Mouse (Mus musculus) lung, embryonic 16.5 days (tissue): ENCODE measurements around the gene Pex16. TPM values are rescaled to one million over a fixed set of nuclear protein-coding genes. Genes with fewer than 3 reads are reported as not detected.
"Not testable (repeated sequence)": the region's sequence is repeated elsewhere in the genome, so short reads cannot be mapped to it uniquely, and the experiment has no call there.

Experiments used
- ATAC-seq: fragments of 200-750 bp; cut with Nextera tagmentation; 2 replicates; pipeline ENCODE4 v1.8.0; 2017; ENCODE audit warnings: low read depth, mild to moderate bottlenecking, moderate library complexity
- H3K27ac ChIP-seq: fragments of 300-500 bp; sonication (generic); 2 replicates; pipeline ENCODE4 v1.5.1; 2014; ENCODE audit warnings: mild to moderate bottlenecking, control low read depth, low read length
- H3K27me3 ChIP-seq: fragments of 300-500 bp; sonication (generic); 2 replicates; pipeline ENCODE4 v1.6.1; 2014; ENCODE audit warnings: low read depth, low read length, mixed read lengths; ENCODE audit not compliant: control insufficient read depth, insufficient read depth
- H3K36me3 ChIP-seq: fragments of 300-500 bp; sonication (generic); 2 replicates; pipeline ENCODE4 v1.6.1; 2014; ENCODE audit warnings: low read length; ENCODE audit not compliant: control insufficient read depth, insufficient read depth
- H3K4me1 ChIP-seq: fragments of 300-500 bp; sonication (generic); replicated peaks from 2 replicates; pipeline ENCODE4 v1.6.1; 2014; ENCODE audit warnings: low read length, mixed read lengths; ENCODE audit not compliant: control insufficient read depth, insufficient read depth
- H3K4me2 ChIP-seq: fragments of 300-500 bp; sonication (generic); 2 replicates; pipeline ENCODE4 v1.6.1; 2014; ENCODE audit warnings: low read depth, low read length, control low read depth
- H3K4me3 ChIP-seq: fragments of 300-500 bp; sonication (generic); 2 replicates; pipeline ENCODE4 v1.5.1; 2014; ENCODE audit warnings: mild to moderate bottlenecking, low read length, control low read depth
- H3K9ac ChIP-seq: fragments of 300-500 bp; sonication (generic); 2 replicates; pipeline ENCODE4 v1.6.1; 2014; ENCODE audit warnings: low read length, control low read depth
- H3K9me3 ChIP-seq: fragments of 300-500 bp; sonication (generic); 2 replicates; pipeline ENCODE4 v1.6.1; 2016; ENCODE audit warnings: low read length; ENCODE audit not compliant: control insufficient read depth
- WGBS: fragments of 180-500 bp; shearing (Covaris S2); extraction: QIAGEN DNeasy Blood & Tissue Kit; methylation state at CpG from one replicate; pipeline ENCODE4 v1.1.7; 2014; 5-methylcytosine and 5-hydroxymethylcytosine counted together
- polyA plus RNA-seq: library from polyadenylated mRNA; unstranded; fragments of >200 nt; fragmentation: Nextera tagmentation; extraction: Ambion mirVana; gene quantifications from 2 replicates; pipeline ENCODE4 v1.2.1, GENCODE M21; 2015

The Pex16 gene
- polyA plus RNA-seq, 1 experiment from 2014 or later = 22.0 TPM

GRCm38 (mm10) chr2:92391116-92391515 is 16.6 kb downstream of the Pex16 start:
- no peak overlapping the region for H3K9ac ChIP-seq
- ATAC-seq = no peak
- H3K36me3 ChIP-seq = peaks cover 2% of the 10 kb centered on the region; the same call in 1 of the 2 replicates
- peaks cover 26% of the 10 kb centered on the region for H3K4me1 ChIP-seq
- WGBS = 82% methylated on average over 8 of the region's 8 CpGs
- H3K9me3 ChIP-seq = no peaks in the 10 kb centered on the region
- peaks cover 2% of the 10 kb centered on the region; the same call in 1 of the 2 replicates for H3K27me3 ChIP-seq
- no peak overlapping the region for H3K27ac ChIP-seq
- no peak overlapping the region for H3K4me3 ChIP-seq
- H3K4me2 ChIP-seq = no peak overlapping the region

GRCm38 (mm10) chr2:92391703-92392317 is 17.3 kb downstream of the Pex16 start:
- H3K9ac ChIP-seq = peak overlapping the region; percentile 47; the same call in 1 of the 2 replicates
- WGBS = 22% methylated on average over 11 of the region's 11 CpGs
- H3K4me1 ChIP-seq = peaks cover 26% of the 10 kb centered on the region
- no peak for ATAC-seq
- H3K27me3 ChIP-seq = peaks cover 2% of the 10 kb centered on the region; the same call in 1 of the 2 replicates
- H3K36me3 ChIP-seq = no peaks in the 10 kb centered on the region
- H3K9me3 ChIP-seq = no peaks in the 10 kb centered on the region
- no peak overlapping the region for H3K27ac ChIP-seq
- peak overlapping the region; percentile 27 for H3K4me3 ChIP-seq
- peak overlapping the region; percentile 42 for H3K4me2 ChIP-seq

GRCm38 (mm10) chr2:92392318-92393264 is 18.1 kb downstream of the Pex16 start:
- Histone ChIP-seq H3K27ac (no peak overlapping the region), H3K36me3 (no peaks in the 10 kb centered on the region), H3K4me3 (peak overlapping the region; percentile 27), H3K4me2 (peak overlapping the region; percentile 42), H3K9me3 (no peaks in the 10 kb centered on the region), H3K4me1 (peaks cover 26% of the 10 kb centered on the region), H3K27me3 (peaks cover 2% of the 10 kb centered on the region; the same call in 1 of the 2 replicates), H3K9ac (peak overlapping the region; percentile 47; the same call in 1 of the 2 replicates)
- ATAC-seq = no peak
- WGBS = 3% methylated on average over 26 of the region's 26 CpGs

- ATAC-seq = no peak
- H3K4me1 ChIP-seq = peaks cover 11% of the 10 kb centered on the region
- 79% methylated on average over 3 of the region's 3 CpGs for WGBS
- H3K4me2 ChIP-seq = no peak overlapping the region
- no peak overlapping the region for H3K4me3 ChIP-seq
- peaks cover 5% of the 10 kb centered on the region for H3K27me3 ChIP-seq
- H3K36me3 ChIP-seq = no peaks in the 10 kb centered on the region
- no peak overlapping the region for H3K9ac ChIP-seq
- H3K27ac ChIP-seq = no peak overlapping the region
- no peaks in the 10 kb centered on the region for H3K9me3 ChIP-seq
Measured at GRCm38 (mm10) chr2:92395535-92395934, 21.1 kb downstream of the Pex16 start.

GRCm38 (mm10) chr2:92397436-92397835 is 23.0 kb downstream of the Pex16 start:
- WGBS = 81% methylated on average over 1 of the region's 1 CpGs
- Histone ChIP-seq H3K4me2 (no peak overlapping the region), H3K4me3 (no peak overlapping the region), H3K36me3 (no peaks in the 10 kb centered on the region), H3K9ac (no peak overlapping the region), H3K27ac (no peak overlapping the region), H3K27me3 (peaks cover 8% of the 10 kb centered on the region), H3K9me3 (no peaks in the 10 kb centered on the region), H3K4me1 (peaks cover 8% of the 10 kb centered on the region)
- no peak for ATAC-seq

GRCm38 (mm10) chr2:92399877-92400276 is 25.4 kb downstream of the Pex16 start:
- not testable (repeated sequence) for ATAC-seq, H3K36me3 ChIP-seq, H3K9ac ChIP-seq, H3K4me3 ChIP-seq, H3K4me1 ChIP-seq, H3K4me2 ChIP-seq, H3K9me3 ChIP-seq, H3K27ac ChIP-seq, H3K27me3 ChIP-seq
- WGBS = 59% methylated on average over 4 of the region's 4 CpGs

GRCm38 (mm10) chr2:92400682-92401081 is 26.2 kb downstream of the Pex16 start:
- 0 out of 2 replicates have a peak, but pooled peaks have one; percentile 11 for ATAC-seq
- 6% methylated on average over 13 of the region's 22 CpGs for WGBS
- Histone ChIP-seq H3K4me3 (peak overlapping the region; percentile 68), H3K9ac (peak overlapping the region; percentile 70), H3K27me3 (peaks cover 7% of the 10 kb centered on the region), H3K4me2 (peak overlapping the region; percentile 98), H3K36me3 (peaks cover 14% of the 10 kb centered on the region), H3K9me3 (no peaks in the 10 kb centered on the region), H3K27ac (no peak overlapping the region), H3K4me1 (peaks cover 5% of the 10 kb centered on the region)

- 2% methylated on average over 22 of the region's 59 CpGs for whole genome bisulfite sequencing
- peak; percentile 83 for ATAC-seq
- Histone ChIP-seq H3K27ac (no peak within 1 kb of the TSS), H3K36me3 (peaks cover 18% of the 10 kb centered on the region), H3K4me1 (peaks cover 5% of the 10 kb centered on the region), H3K9me3 (no peaks in the 10 kb centered on the region), H3K27me3 (peaks cover 7% of the 10 kb centered on the region), H3K9ac (peak within 1 kb of the TSS; percentile 70), H3K4me3 (peak within 1 kb of the TSS; percentile 68), H3K4me2 (peak within 1 kb of the TSS; percentile 98)
Measured at GRCm38 (mm10) chr2:92401091-92401561, 26.6 kb downstream of the Pex16 start, which contains the start of gene Mapk8ip1. TSS of gene Mapk8ip1 (minus strand) at chr2:92401263.
